Mouse (Mus musculus) hematopoietic stem cell, adult 5-6 weeks (primary cell): Measurements from ENCODE around the gene Fen1. TPM values are rescaled to one million over a fixed set of nuclear protein-coding genes. Genes with fewer than 3 reads are reported as not detected.
A peak's percentile ranks its signal among the peaks of the same experiment; 100 is the strongest.

Source experiments
- ATAC-seq, 2 experiments: fragments of 125-278 bp in 1 of 2; replicated peaks in 1 of 2; 2 replicates each; pipeline ENCODE4 v1.8.0; 2016 to 2017; ENCODE audit warnings: inconsistent platforms in 2 of 2, mild to moderate bottlenecking in 2 of 2, moderate number of reproducible peaks in 2 of 2, low read depth in 1 of 2, moderate TSS enrichment in 1 of 2; ENCODE audit not compliant: low FRiP score in 2 of 2, poor library complexity in 2 of 2, severe bottlenecking in 2 of 2, insufficient read depth in 1 of 2, low TSS enrichment in 1 of 2
- total RNA-seq: library from RNA; stranded (forward); fragments of 172-1452, 232-1000 nt; gene quantifications from 2 replicates; pipeline ENCODE4 v1.2.3, GENCODE M21; 2017

Gene Fen1
- total RNA-seq, 1 experiment from 2014 or later, result 90.2 TPM

DNA sequence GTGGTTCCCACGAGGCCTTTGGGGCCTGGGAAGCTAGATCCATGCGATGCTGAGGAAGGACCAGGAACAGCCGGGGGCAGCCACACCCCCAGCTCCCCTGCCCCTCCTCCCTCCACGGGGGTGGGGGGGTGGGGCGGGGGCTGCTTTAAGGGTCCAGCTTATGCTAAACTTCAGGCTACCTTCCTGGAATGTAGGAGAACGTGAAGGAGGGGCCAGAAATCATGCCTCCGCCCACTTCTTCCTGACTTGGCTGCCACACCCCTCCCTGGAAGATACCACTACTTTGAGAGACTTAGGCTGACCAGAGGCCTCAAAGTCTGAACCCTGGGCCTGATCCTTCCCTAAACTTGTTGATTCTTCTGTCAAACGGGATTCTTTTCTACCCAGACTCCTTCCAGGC, 18.7 kb upstream of the Fen1 start:
- ATAC-seq, result no peak

- no peak for ATAC-seq
Measured at GRCm38 (mm10) chr19:10221585-10221984, 17.6 kb upstream of the Fen1 start.

- ATAC-seq, result no peak
Measured at GRCm38 (mm10) chr19:10219593-10219992, 15.6 kb upstream of the Fen1 start.

- no peak; a peak in 1 of 4 replicates for ATAC-seq
Measured at GRCm38 (mm10) chr19:10219108-10219507, 15.1 kb upstream of the Fen1 start.

- ATAC-seq, result no peak
Measured at GRCm38 (mm10) chr19:10216101-10216500, 12.1 kb upstream of the Fen1 start.

GRCm38 (mm10) chr19:10213796-10214471, 10.0 kb upstream of the Fen1 start:
- no peak for ATAC-seq

DNA sequence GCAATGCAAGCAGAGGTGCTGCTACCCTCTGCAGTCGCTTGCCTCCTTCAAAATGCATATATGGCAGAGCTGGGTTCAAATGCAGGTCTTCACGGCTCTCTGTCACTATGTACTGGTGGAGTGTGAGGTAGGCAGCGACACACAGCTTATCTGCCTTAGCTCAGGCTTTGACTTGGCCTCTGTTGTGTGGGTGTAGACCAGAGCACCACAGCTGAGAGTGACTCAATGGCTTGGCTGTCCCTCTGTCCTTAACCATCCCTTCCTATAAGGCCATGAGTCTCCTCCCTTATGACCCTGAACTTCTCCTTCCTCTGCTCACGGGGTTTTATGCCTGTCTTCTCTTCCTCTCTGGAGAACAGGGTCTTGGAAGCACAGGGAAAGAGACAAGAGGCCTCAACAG, 6.9 kb upstream of the Fen1 start:
- ATAC-seq, result no peak

DNA sequence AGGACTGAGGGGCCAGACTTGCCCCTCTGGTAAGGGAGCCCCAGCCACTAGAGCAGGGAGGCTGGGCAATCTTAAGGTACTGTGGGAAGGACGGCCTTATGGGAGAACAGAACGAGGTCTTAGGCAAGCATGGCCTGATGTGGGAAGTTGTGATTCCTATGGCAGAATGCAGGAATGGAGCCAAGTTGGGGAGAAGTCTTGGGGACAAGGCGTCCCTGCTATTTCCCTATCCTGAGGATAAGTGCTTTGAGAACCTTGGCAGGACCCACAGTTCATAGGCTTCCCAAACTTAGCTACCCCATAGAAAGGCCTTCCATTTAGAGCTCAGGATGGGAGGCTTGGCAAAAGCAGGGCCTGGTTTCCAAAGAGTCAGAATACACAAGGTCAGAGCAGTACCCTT, 4.9 kb upstream of the Fen1 start:
- no peak for ATAC-seq

- ATAC-seq, result no peak
Measured at GRCm38 (mm10) chr19:10205051-10205450, 1.1 kb upstream of the Fen1 start.

- peak; percentile 63 to 66; a peak in 3 of 4 replicates for ATAC-seq
Measured at GRCm38 (mm10) chr19:10204616-10205001, 640 bp upstream of the Fen1 start.

DNA sequence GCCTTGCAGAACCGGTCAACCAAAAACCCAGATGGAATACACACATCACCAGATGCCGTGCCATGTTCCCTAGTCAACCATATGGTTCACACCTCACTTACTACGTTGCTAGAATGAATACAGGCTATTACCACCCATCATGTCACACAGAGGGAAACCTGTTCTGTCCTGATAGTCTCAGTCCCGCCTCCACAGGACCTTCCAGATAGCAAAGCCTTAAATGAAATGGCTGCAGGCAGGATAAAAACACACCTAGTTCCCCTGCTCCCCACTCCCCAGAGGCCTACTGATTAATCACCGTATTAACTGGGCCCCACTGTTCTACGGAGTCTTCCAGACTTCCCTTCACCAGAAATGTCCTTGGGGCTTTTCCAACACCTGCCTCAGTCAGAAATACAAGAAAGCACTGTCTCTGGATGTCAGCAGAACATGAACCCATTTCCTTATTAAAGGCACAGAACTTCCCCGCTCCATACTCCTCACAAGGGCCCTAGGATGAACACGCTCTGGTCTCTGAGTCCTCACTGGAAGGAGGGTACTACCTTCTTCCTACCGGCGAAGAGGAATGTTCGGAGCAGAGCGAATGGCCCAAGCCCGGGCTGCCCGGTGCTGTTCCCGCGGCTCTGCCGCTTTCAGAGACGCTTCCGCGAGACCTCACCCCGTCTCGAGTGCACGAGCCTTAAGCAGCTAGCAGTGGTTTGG, 672 bp downstream of the Fen1 start:
- ATAC-seq, result peak in 1 of 2 experiments; percentile 2; a peak in 1 of 4 replicates

GRCm38 (mm10) chr19:10198723-10199122, 5.2 kb downstream of the Fen1 start:
- peak; percentile 67 to 70 for ATAC-seq

- ATAC-seq, result no peak
Measured at GRCm38 (mm10) chr19:10198286-10198685, 5.7 kb downstream of the Fen1 start.

- no peak for ATAC-seq
Measured at GRCm38 (mm10) chr19:10197130-10197529, 6.8 kb downstream of the Fen1 start.

DNA sequence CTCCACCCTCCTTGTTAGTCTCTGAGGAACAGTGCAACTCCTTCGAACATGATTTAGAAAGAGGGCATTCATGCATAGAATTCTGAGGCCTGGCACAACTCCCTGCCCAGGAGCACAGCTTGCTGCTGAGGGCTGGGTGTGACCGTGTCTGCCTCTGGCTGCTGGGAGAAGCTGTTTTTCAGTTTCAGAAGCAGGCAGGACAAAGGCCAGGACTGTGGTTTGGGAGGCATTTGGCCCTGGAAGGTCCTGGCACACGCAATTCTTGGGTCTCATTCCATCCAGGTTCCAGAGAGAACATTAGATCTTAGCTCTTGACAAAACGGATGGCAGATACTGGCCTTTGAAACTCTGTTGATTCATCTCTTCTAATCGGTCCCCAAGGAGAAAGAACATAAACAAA, 8.7 kb downstream of the Fen1 start:
- no peak for ATAC-seq

GRCm38 (mm10) chr19:10194337-10194736, 9.6 kb downstream of the Fen1 start:
- ATAC-seq, result no peak

DNA sequence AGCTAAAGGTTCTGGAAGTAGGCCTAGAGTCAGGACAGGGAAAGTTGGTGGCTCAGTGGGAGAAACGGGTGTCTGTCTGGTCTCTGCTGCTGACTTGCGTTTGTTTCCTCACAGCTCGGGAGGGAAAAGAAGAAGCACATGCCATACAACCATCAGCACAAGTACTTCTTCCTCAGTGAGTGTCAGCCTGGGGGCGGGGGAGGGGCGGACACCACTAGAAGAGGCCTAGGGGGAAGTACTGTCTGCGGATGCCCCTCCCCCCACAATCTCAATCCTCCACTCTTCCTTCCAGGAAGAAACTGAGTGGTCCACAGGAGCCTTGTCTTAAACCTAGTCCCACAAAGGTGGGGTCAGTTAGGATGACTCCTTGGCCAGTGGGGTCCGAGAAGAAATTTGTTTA, 12.6 kb downstream of the Fen1 start:
- peak; percentile 30 to 42; a peak in 1 of 4 replicates for ATAC-seq

- peak; percentile 54 to 55; a peak in 1 of 4 replicates for ATAC-seq
Measured at GRCm38 (mm10) chr19:10190796-10191195, 13.2 kb downstream of the Fen1 start.

GRCm38 (mm10) chr19:10189940-10190339, 14.0 kb downstream of the Fen1 start:
- no peak for ATAC-seq
